Mouse (Mus musculus): ENCODE measurements at regions not wholly inside any gene's neighbourhood (a gene's known extent, or its start where the extent isn't known, plus 50 kb on each side); places are given as distances from the start of the nearest gene placed in this dataset.

DNA sequence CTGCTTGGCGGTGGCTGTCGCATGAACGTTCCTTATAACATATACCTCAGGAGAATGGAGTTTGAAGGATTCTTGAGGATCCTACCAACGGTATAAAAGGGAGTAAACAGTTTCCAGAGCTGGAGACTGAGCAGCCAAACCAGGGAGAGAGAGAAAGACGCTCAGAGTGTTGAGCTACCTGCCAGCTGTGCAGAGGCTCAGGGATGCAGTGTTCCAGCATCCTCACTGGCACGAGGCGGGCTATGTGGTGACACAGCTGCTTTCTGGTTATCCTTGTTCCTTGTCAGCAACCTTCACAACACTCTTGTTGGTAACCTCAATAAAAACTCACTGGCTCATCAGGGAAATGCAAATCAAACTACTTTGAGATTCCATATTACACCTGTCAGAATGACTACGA is 84.1 kb upstream of the Armc2 start:
- H3K9me3 ChIP-seq (ENCODE audit: control insufficient read depth, low read length) = no peaks in the 10 kb centered on the region
- DNase-seq (no peak), ATAC-seq (ENCODE audit: low FRiP score, low TSS enrichment) (no peak)
- no peaks in the 10 kb centered on the region for H3K4me1 ChIP-seq (ENCODE audit: control insufficient read depth, insufficient read depth, low read length)
- H3K4me3 ChIP-seq (replicated peaks; ENCODE audit: low read depth, low read length) = no peak overlapping the region
- no peak overlapping the region for H3K27ac ChIP-seq (replicated peaks; ENCODE audit: low read depth, low read length)
- WGBS = 82% methylated on average over 8 of the region's 8 CpGs
- no peak overlapping the region for H3K9ac ChIP-seq (replicated peaks; ENCODE audit: low read length)
- no peak overlapping the region for H3K4me2 ChIP-seq (ENCODE audit: low read length)
- H3K36me3 ChIP-seq (ENCODE audit: control insufficient read depth, insufficient read depth, low read length) = no peaks in the 10 kb centered on the region
- no peaks in the 10 kb centered on the region; the same call in 1 of the 2 replicates for H3K27me3 ChIP-seq (ENCODE audit: control insufficient read depth, insufficient read depth, low read length)

DNA sequence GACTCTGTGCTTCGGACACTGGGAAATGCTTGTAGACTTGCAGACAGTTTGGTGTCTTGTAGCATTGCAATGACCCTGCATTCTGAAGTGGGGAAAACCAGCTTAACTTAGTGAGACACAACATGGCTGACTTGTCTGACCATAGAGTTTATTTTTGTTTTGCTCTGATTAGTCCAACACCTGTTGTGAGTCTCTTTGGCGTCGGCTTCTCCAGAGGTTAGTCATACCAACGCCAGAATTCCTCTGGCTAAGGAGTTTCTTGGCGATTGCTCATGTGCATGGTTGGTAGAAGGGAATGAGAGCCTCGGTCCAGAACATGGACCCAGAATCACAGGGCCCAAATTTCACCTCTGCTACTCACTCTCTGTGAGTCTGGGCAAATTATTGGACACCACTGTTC is 82.9 kb upstream of the Armc2 start:
- Histone ChIP-seq H3K27ac (replicated peaks; ENCODE audit: low read depth, low read length) (no peak overlapping the region), H3K36me3 (ENCODE audit: control insufficient read depth, insufficient read depth, low read length) (no peaks in the 10 kb centered on the region), H3K9ac (replicated peaks; ENCODE audit: low read length) (no peak overlapping the region), H3K4me2 (ENCODE audit: low read length) (no peak overlapping the region), H3K9me3 (ENCODE audit: control insufficient read depth, low read length) (no peaks in the 10 kb centered on the region), H3K27me3 (ENCODE audit: control insufficient read depth, insufficient read depth, low read length) (no peaks in the 10 kb centered on the region; the same call in 1 of the 2 replicates), H3K4me1 (ENCODE audit: control insufficient read depth, insufficient read depth, low read length) (no peaks in the 10 kb centered on the region), H3K4me3 (replicated peaks; ENCODE audit: low read depth, low read length) (no peak overlapping the region)
- 91% methylated on average over 6 of the region's 6 CpGs for WGBS
- DNase-seq (no peak), ATAC-seq (ENCODE audit: low FRiP score, low TSS enrichment) (no peak)

DNA sequence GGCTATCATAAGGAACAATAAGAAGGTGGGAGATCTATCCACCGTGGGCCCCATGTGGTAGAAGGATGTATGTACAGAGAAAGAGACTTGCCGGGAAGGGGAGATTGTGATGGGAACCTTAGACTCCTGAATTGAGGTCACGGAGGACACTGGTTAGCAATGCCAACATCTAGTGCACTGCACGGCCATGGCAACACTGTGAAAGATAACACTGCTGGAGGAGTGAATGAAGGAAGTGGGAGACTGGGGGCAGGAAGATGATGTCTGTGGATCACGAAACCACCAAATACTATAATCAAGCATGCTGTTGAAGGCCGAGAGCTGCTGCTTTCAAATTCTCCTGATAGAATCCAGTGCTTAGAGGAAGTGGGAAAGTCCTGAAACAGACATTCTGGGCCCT is 78.7 kb upstream of the Armc2 start:
- H3K36me3 ChIP-seq (ENCODE audit: control insufficient read depth, insufficient read depth, low read length) = no peaks in the 10 kb centered on the region
- no peak overlapping the region for H3K4me3 ChIP-seq (replicated peaks; ENCODE audit: low read depth, low read length)
- H3K27me3 ChIP-seq (ENCODE audit: control insufficient read depth, insufficient read depth, low read length) = no peaks in the 10 kb centered on the region; the same call in 1 of the 2 replicates
- no peak overlapping the region for H3K4me2 ChIP-seq (ENCODE audit: low read length)
- H3K27ac ChIP-seq (replicated peaks; ENCODE audit: low read depth, low read length) = no peak overlapping the region
- DNase-seq (no peak), ATAC-seq (ENCODE audit: low FRiP score, low TSS enrichment) (no peak)
- H3K4me1 ChIP-seq (ENCODE audit: control insufficient read depth, insufficient read depth, low read length) = no peaks in the 10 kb centered on the region
- no peaks in the 10 kb centered on the region for H3K9me3 ChIP-seq (ENCODE audit: control insufficient read depth, low read length)
- 92% methylated on average over 6 of the region's 6 CpGs for WGBS
- H3K9ac ChIP-seq (replicated peaks; ENCODE audit: low read length) = no peak overlapping the region

DNA sequence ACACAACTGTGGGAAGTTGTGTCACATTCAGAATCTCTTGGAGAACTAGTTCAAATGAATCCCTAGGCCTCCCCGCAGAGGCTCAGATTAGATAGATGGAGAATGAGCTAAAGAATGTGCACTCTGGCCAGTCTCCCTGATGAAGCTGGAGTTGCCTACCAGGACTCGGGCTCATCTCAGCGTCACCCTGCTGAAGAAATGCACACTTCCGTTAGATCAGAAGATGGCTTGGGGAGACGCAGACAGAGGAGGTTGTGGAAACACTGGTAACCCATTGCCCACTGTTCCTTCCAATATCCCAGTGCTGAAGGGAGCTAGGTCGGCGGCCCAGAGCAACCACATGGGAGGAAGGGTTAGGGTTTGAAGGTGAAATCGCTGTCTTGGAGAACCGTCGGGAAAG is 77.7 kb upstream of the Armc2 start:
- no peaks in the 10 kb centered on the region for H3K9me3 ChIP-seq (ENCODE audit: control insufficient read depth, low read length)
- no peak for ATAC-seq (ENCODE audit: low FRiP score, low TSS enrichment)
- no peak overlapping the region for H3K27ac ChIP-seq (replicated peaks; ENCODE audit: low read depth, low read length)
- no peak overlapping the region for H3K4me3 ChIP-seq (replicated peaks; ENCODE audit: low read depth, low read length)
- WGBS = 95% methylated on average over 10 of the region's 10 CpGs
- no peaks in the 10 kb centered on the region for H3K27me3 ChIP-seq (ENCODE audit: control insufficient read depth, insufficient read depth, low read length)
- no peak overlapping the region for H3K9ac ChIP-seq (replicated peaks; ENCODE audit: low read length)
- H3K4me1 ChIP-seq (ENCODE audit: control insufficient read depth, insufficient read depth, low read length) = no peaks in the 10 kb centered on the region
- H3K36me3 ChIP-seq (ENCODE audit: control insufficient read depth, insufficient read depth, low read length) = no peaks in the 10 kb centered on the region
- no peak overlapping the region for H3K4me2 ChIP-seq (ENCODE audit: low read length)
- DNase-seq = no peak

DNA sequence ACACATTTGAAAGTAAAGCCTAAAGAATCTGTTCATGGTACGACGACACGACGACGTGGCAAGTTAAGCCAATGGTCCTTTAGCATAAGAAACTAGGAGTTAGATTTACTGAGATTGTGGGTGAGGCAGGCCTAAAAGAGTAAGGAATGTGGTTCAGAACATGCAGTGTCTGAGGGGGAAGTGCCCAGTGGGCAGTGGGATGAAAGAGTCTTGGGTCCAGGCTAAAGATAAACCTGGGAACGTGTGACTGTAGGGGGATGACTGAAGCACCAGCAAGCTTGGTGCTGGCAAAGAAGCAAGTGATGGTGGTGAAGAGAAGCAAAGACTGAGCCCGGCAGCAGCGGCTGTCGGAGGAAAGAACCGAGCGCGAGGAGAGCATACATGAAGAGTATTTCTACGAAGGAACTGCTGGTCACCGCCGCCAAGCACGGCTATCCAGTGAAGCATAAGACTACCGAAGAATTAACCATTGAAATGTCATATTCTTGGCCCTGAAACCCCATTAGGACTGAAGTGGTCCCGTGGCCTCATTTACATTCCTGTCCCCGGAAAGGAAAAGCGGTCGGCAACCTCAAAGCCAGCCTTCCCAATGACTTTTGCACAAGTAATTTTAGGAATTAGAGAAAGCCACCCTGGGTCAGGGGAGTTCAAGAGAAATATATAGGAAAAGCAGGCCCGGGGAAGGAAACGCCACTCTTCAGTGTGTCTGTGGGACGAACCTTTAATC is 76.2 kb upstream of the Armc2 start:
- no peaks in the 10 kb centered on the region for H3K9me3 ChIP-seq (ENCODE audit: control insufficient read depth, low read length)
- no peak for DNase-seq
- H3K27ac ChIP-seq (replicated peaks; ENCODE audit: low read depth, low read length) = no peak overlapping the region
- H3K9ac ChIP-seq (replicated peaks; ENCODE audit: low read length) = no peak overlapping the region
- H3K4me2 ChIP-seq (ENCODE audit: low read length) = no peak overlapping the region
- no peaks in the 10 kb centered on the region for H3K36me3 ChIP-seq (ENCODE audit: control insufficient read depth, insufficient read depth, low read length)
- 83% methylated on average over 24 of the region's 24 CpGs for WGBS
- no peaks in the 10 kb centered on the region for H3K27me3 ChIP-seq (ENCODE audit: control insufficient read depth, insufficient read depth, low read length)
- no peak for ATAC-seq (ENCODE audit: low FRiP score, low TSS enrichment)
- H3K4me3 ChIP-seq (replicated peaks; ENCODE audit: low read depth, low read length) = no peak overlapping the region
- H3K4me1 ChIP-seq (ENCODE audit: control insufficient read depth, insufficient read depth, low read length) = no peaks in the 10 kb centered on the region

DNA sequence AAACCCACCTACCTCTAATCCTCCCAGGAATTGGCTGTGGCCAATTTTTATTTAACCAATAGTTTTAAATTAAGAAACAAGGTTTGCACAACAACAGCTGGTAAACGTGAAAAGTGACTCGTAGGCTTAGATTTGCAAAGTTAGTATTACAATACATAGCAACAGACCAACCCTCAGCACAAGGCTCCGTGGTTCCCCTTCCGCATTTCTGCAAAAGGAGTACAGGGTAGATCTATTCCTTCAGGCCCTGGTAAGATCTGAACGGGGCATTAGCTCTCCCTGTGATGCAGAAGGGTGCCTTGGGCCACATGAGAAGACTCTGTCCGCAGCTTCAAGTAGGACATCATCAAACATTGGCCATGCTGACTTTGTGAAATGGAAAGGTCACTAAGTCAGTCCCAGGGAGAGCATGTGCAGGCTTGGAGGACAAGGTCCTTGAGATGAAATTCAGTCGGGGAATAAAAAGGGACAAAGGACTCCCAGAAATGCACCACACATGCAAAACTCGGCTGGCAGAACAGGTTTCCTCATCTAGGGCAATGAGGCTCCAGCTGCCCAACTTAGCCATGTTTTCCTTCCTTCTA is 75.0 kb upstream of the Armc2 start:
- no peak overlapping the region for H3K27ac ChIP-seq (replicated peaks; ENCODE audit: low read depth, low read length)
- H3K4me3 ChIP-seq (replicated peaks; ENCODE audit: low read depth, low read length) = no peak overlapping the region
- H3K4me1 ChIP-seq (ENCODE audit: control insufficient read depth, insufficient read depth, low read length) = no peaks in the 10 kb centered on the region
- WGBS = 88% methylated on average over 8 of the region's 8 CpGs
- H3K4me2 ChIP-seq (ENCODE audit: low read length) = no peak overlapping the region
- no peaks in the 10 kb centered on the region for H3K27me3 ChIP-seq (ENCODE audit: control insufficient read depth, insufficient read depth, low read length)
- DNase-seq (no peak), ATAC-seq (ENCODE audit: low FRiP score, low TSS enrichment) (no peak)
- no peaks in the 10 kb centered on the region for H3K36me3 ChIP-seq (ENCODE audit: control insufficient read depth, insufficient read depth, low read length)
- H3K9me3 ChIP-seq (ENCODE audit: control insufficient read depth, low read length) = no peaks in the 10 kb centered on the region
- H3K9ac ChIP-seq (replicated peaks; ENCODE audit: low read length) = no peak overlapping the region

DNA sequence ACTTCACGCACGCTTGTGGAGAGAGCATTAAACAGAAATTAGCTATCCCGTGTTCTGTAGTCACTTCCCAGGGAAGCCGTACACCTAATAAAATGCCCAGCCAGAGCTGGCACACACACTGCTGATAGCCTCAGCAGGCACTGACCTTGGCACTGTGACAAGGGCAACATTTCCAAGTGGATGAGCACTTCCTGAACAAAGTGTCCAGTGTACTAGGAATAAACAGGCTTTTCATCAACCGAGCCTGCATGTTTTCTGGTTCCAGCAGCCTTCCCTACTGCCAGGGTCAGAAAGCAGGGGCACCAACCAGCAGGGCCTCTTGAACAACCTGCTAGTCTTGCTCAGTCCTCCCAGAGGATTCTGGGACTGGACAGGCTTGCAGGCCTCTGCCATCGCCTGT is 74.3 kb upstream of the Armc2 start:
- peak overlapping the region; percentile 12; the same call in 1 of the 2 replicates for H3K9ac ChIP-seq (replicated peaks; ENCODE audit: low read length)
- WGBS = 75% methylated on average over 6 of the region's 6 CpGs
- DNase-seq (peak; percentile 33), ATAC-seq (ENCODE audit: low FRiP score, low TSS enrichment) (no peak)
- no peaks in the 10 kb centered on the region for H3K27me3 ChIP-seq (ENCODE audit: control insufficient read depth, insufficient read depth, low read length)
- H3K36me3 ChIP-seq (ENCODE audit: control insufficient read depth, insufficient read depth, low read length) = no peaks in the 10 kb centered on the region
- H3K4me2 ChIP-seq (ENCODE audit: low read length) = no peak overlapping the region
- H3K27ac ChIP-seq (replicated peaks; ENCODE audit: low read depth, low read length) = no peak overlapping the region
- H3K4me3 ChIP-seq (replicated peaks; ENCODE audit: low read depth, low read length) = no peak overlapping the region
- no peaks in the 10 kb centered on the region for H3K9me3 ChIP-seq (ENCODE audit: control insufficient read depth, low read length)
- no peaks in the 10 kb centered on the region for H3K4me1 ChIP-seq (ENCODE audit: control insufficient read depth, insufficient read depth, low read length)

DNA sequence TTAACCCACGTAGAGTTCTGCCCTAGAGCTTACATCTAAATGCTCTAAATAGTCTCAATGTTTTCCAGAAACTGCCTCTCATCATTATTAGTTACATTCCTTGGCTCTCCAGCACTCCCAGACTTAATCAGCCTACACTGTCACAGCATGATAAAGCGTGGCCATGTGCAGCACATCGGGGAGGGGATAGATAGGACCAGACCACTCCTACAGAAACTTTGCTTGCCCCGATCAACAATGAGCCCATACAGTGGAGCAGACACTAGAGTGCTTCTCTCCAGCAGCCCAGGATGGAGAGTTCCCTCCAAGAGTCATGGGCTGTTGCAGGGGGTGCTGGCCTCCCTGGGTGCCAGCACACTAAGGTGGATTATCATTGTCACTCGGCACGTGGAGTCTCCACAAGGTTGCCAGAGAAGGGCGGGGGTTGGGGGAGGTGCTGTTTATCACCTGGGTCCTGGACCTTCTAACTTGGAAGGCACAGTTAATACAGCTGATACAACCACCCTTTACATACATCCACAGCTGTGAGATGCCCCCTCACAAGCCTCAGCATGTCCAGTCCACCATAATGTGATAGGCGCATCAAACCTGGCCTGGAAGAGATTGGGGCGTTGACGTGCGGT is 73.4 kb upstream of the Armc2 start:
- Histone ChIP-seq H3K9me3 (ENCODE audit: control insufficient read depth, low read length) (no peaks in the 10 kb centered on the region), H3K27ac (replicated peaks; ENCODE audit: low read depth, low read length) (no peak overlapping the region), H3K9ac (replicated peaks; ENCODE audit: low read length) (no peak overlapping the region), H3K4me2 (ENCODE audit: low read length) (no peak overlapping the region), H3K36me3 (ENCODE audit: control insufficient read depth, insufficient read depth, low read length) (no peaks in the 10 kb centered on the region), H3K4me1 (ENCODE audit: control insufficient read depth, insufficient read depth, low read length) (no peaks in the 10 kb centered on the region), H3K4me3 (replicated peaks; ENCODE audit: low read depth, low read length) (no peak overlapping the region), H3K27me3 (ENCODE audit: control insufficient read depth, insufficient read depth, low read length) (no peaks in the 10 kb centered on the region)
- WGBS = 78% methylated on average over 11 of the region's 11 CpGs
- no peak for ATAC-seq (ENCODE audit: low FRiP score, low TSS enrichment)
- DNase-seq = no peak

DNA sequence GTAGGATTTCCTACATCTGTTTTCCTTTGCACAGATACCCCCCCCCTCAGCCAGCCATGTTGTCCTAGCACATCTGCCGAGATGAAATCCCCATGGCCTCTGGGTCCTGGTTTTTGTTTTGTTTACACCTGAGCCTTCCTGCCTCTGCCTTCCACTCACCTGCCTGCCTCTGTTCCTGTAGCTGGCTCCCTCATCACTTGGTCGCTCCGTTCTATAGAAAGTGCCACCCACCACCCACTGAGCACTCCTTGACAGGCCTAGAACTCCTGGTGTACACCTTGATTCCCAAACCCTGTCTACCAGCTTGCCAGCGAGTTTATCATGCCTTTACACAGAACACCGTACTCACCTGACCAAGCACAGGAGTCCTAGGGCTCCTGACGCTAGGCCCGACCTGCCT is 72.6 kb upstream of the Armc2 start:
- Histone ChIP-seq H3K9ac (replicated peaks; ENCODE audit: low read length) (no peak overlapping the region), H3K4me1 (ENCODE audit: control insufficient read depth, insufficient read depth, low read length) (no peaks in the 10 kb centered on the region), H3K36me3 (ENCODE audit: control insufficient read depth, insufficient read depth, low read length) (no peaks in the 10 kb centered on the region), H3K27me3 (ENCODE audit: control insufficient read depth, insufficient read depth, low read length) (no peaks in the 10 kb centered on the region), H3K9me3 (ENCODE audit: control insufficient read depth, low read length) (no peaks in the 10 kb centered on the region), H3K4me3 (replicated peaks; ENCODE audit: low read depth, low read length) (no peak overlapping the region), H3K27ac (replicated peaks; ENCODE audit: low read depth, low read length) (no peak overlapping the region), H3K4me2 (ENCODE audit: low read length) (no peak overlapping the region)
- 95% methylated on average over 7 of the region's 7 CpGs for WGBS
- no peak for DNase-seq
- ATAC-seq (ENCODE audit: low FRiP score, low TSS enrichment) = no peak

All from midbrain, embryonic 14.5 days (tissue).